Mouse (Mus musculus) heart, postnatal 0 days (tissue): ENCODE results near the gene Zfp986. TPM values are rescaled to one million over a fixed set of nuclear protein-coding genes. Genes with fewer than 3 reads are reported as not detected.
"Not testable (repeated sequence)": the region's sequence is repeated elsewhere in the genome, so short reads cannot be mapped to it uniquely, and the experiment has no call there.

ENCODE experiments used
- ATAC-seq: fragments of 200-750 bp; cut with Nextera tagmentation; 2 replicates; pipeline ENCODE4 v1.8.0; 2017; ENCODE audit warnings: low read depth, moderate number of reproducible peaks, moderate library complexity; ENCODE audit not compliant: insufficient read depth
- DNase-seq: peaks from one replicate; pipeline ENCODE4 v3.0.0-alpha.2; 2016; ENCODE audit warnings: low spot score
- H3K27ac ChIP-seq: fragments of 300-500 bp; sonication (generic); 2 replicates; pipeline ENCODE4 v1.5.1; 2014; ENCODE audit warnings: low read depth, mild to moderate bottlenecking
- H3K27me3 ChIP-seq: fragments of 300-500 bp; sonication (generic); 2 replicates; pipeline ENCODE4 v1.6.1; 2014; ENCODE audit warnings: low read length, mixed read lengths; ENCODE audit not compliant: control insufficient read depth, insufficient read depth
- H3K36me3 ChIP-seq: fragments of 300-500 bp; sonication (generic); replicated peaks from 2 replicates; pipeline ENCODE4 v1.6.1; 2014; ENCODE audit warnings: low read length, mixed read lengths; ENCODE audit not compliant: control insufficient read depth, insufficient read depth
- H3K4me1 ChIP-seq: fragments of 300-500 bp; sonication (generic); 2 replicates; pipeline ENCODE4 v1.6.1; 2014; ENCODE audit warnings: antibody characterized with exemption; ENCODE audit not compliant: control insufficient read depth, insufficient read depth
- H3K4me2 ChIP-seq: fragments of 300-500 bp; sonication (generic); 2 replicates; pipeline ENCODE4 v1.6.1; 2014; ENCODE audit warnings: low read depth, mild to moderate bottlenecking, low read length, moderate library complexity
- H3K4me3 ChIP-seq: fragments of 300-500 bp; sonication (generic); 2 replicates; pipeline ENCODE4 v1.5.1; 2014; ENCODE audit warnings: low read depth, low read length
- H3K9ac ChIP-seq: fragments of 300-500 bp; sonication (generic); replicated peaks from 2 replicates; pipeline ENCODE4 v1.6.1; 2014; ENCODE audit warnings: low read depth, low read length, mixed read lengths
- H3K9me3 ChIP-seq: fragments of 300-500 bp; sonication (generic); replicated peaks from 2 replicates; pipeline ENCODE4 v1.6.1; 2016; ENCODE audit warnings: low read length; ENCODE audit not compliant: control insufficient read depth
- WGBS: fragments of 180-500 bp; shearing (Covaris S2); extraction: QIAGEN DNeasy Blood & Tissue Kit; methylation state at CpG from one replicate; pipeline ENCODE4 v1.1.7; 2014; 5-methylcytosine and 5-hydroxymethylcytosine counted together
- polyA plus RNA-seq: library from polyadenylated mRNA; unstranded; fragments of >200 nt; fragmentation: Nextera tagmentation; extraction: Ambion mirVana; gene quantifications from 2 replicates; pipeline ENCODE4 v1.2.1, GENCODE M21; 2015
- total RNA-seq: library from RNA; depleted of rRNA; stranded (reverse); fragments of >200 nt; gene quantifications from 2 replicates; pipeline ENCODE4 v1.2.3, GENCODE M21; 2014; ENCODE audit warnings: low replicate concordance; rRNA removed

Zfp986 gene
- total RNA-seq, result not detected in 2 replicates
- polyA plus RNA-seq, result not detected in 2 replicates

DNA sequence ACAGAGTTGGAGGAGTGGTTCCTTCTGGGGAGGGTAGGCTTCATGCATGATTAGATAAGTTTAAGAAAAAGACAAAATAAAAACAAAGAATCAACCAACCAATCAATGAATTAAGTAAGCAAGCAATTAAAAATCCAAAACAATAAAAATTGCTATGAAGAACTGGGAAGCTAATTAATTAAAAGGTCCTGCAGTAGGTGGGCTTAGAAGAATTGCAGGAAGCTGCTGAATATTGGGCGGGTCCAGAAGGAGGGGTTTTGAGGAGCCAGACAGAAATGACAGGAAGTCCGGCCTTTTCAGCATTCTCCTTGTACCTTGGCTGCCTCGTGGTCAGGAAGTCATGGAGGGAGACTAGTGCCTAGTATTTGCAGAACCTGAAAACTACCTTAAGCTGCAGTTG lies at the start of gene Zfp986:
Zfp986 (plus strand) TSS at position 301 of the 400 bp plus-strand sequence.
- not testable (repeated sequence) for H3K36me3 ChIP-seq, H3K4me1 ChIP-seq, ATAC-seq, H3K27me3 ChIP-seq, DNase-seq, H3K27ac ChIP-seq, H3K4me3 ChIP-seq, H3K9ac ChIP-seq, H3K4me2 ChIP-seq, H3K9me3 ChIP-seq
- WGBS, result 55% methylated on average over 3 of the region's 3 CpGs

- H3K4me1 ChIP-seq, H3K4me3 ChIP-seq, H3K4me2 ChIP-seq, H3K36me3 ChIP-seq, H3K27ac ChIP-seq, H3K27me3 ChIP-seq, H3K9ac ChIP-seq, ATAC-seq, H3K9me3 ChIP-seq, DNase-seq: not testable (repeated sequence)
- WGBS, result no CpG with 5 or more reads among the region's 2 CpGs
Observed at GRCm38 (mm10) chr4:145819946-145820345, 48.6 kb upstream of the Zfp986 start.

GRCm38 (mm10) chr4:145825606-145826005 lies 43.0 kb upstream of the Zfp986 start:
- H3K4me2 ChIP-seq, H3K27me3 ChIP-seq, ATAC-seq, H3K9me3 ChIP-seq, H3K9ac ChIP-seq, H3K4me3 ChIP-seq, DNase-seq, H3K36me3 ChIP-seq, H3K27ac ChIP-seq, H3K4me1 ChIP-seq: not testable (repeated sequence)
- 78% methylated on average over 3 of the region's 8 CpGs for WGBS

- H3K4me1 ChIP-seq, H3K9ac ChIP-seq, H3K4me3 ChIP-seq, H3K4me2 ChIP-seq, H3K36me3 ChIP-seq, H3K27me3 ChIP-seq, H3K9me3 ChIP-seq, DNase-seq, H3K27ac ChIP-seq: not testable (repeated sequence)
- ATAC-seq, result peak; percentile 62; the same call in 1 of the 2 replicates
- 84% methylated on average over 1 of the region's 14 CpGs for WGBS
Observed at GRCm38 (mm10) chr4:145831328-145832062, 37.1 kb upstream of the Zfp986 start.

GRCm38 (mm10) chr4:145836300-145836862 lies 32.2 kb upstream of the Zfp986 start:
- H3K9ac ChIP-seq, H3K4me3 ChIP-seq, H3K9me3 ChIP-seq, H3K4me1 ChIP-seq, H3K36me3 ChIP-seq, H3K27ac ChIP-seq, H3K27me3 ChIP-seq, DNase-seq, H3K4me2 ChIP-seq: not testable (repeated sequence)
- ATAC-seq, result peak; percentile 14; the same call in 1 of the 2 replicates
- 76% methylated on average over 12 of the region's 18 CpGs for WGBS

DNA sequence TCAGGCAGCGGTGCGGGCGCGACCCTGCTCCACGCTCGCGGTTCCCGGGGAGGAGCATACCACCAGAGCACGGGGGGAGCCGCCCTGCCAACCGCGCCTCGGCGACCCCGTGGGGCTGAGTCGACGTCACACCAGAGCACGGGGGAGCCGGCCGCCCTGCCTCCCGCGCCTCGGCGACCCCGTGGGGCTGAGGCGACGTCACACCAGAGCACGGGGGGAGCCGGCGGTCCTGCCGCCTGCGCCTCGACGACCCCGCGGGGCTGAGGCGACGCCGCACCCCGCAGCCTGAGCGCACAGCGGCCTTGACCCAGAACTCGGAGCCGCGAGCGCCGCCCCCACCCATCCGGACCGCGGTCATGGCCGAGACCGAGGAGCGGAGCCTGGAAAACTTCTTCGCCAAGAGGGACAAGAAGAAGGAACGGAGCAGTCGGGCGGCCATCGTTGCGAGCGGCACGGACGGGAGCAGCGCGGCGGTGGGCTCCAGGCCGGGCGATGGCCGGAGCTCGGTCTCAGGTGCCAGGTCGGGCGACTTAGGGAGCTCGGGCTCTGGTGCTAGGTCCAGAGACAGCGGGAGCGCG lies 31.6 kb upstream of the Zfp986 start:
- H3K9ac ChIP-seq, DNase-seq, H3K36me3 ChIP-seq, H3K4me2 ChIP-seq, H3K4me1 ChIP-seq, H3K4me3 ChIP-seq, H3K27me3 ChIP-seq, H3K27ac ChIP-seq, H3K9me3 ChIP-seq: not testable (repeated sequence)
- peak; percentile 68 for ATAC-seq
- 52% methylated on average over 47 of the region's 75 CpGs for WGBS

- H3K9me3 ChIP-seq, H3K4me1 ChIP-seq, H3K27ac ChIP-seq, DNase-seq, ATAC-seq, H3K4me3 ChIP-seq, H3K4me2 ChIP-seq, H3K36me3 ChIP-seq, H3K27me3 ChIP-seq, H3K9ac ChIP-seq: not testable (repeated sequence)
Observed at GRCm38 (mm10) chr4:145846793-145847192, 21.8 kb upstream of the Zfp986 start.

DNA sequence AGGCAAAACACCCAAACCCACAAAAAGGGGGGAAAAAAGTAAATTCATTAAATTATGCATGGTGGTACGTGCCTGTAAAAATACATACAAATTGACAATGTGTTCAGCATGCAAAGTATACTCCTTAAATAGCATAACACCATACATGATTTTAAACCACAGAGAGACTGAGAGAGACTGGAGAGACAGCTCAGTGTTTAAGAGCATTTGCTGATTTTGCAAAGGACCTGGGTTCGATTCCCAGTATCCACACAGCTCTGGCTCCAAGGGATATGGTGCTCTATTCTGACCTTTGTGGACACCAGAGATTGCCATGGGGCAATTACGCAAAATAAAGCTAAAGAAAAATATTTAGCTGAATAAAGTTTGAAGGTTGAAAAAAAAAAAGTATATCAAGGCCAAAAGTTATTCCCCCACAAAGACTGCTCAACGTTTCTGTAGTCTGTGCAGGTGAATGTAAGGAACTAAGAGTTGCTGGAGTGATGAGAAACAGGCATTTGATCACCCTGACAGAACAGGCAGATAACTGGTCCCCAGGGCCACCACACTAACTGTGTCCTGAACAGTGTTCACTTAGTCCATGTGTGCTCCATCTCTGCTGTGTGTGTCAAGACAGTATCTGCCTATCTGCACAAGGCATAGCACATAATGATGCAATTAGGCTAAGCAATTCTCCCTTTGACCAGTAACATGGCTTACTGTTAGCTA lies 20.3 kb upstream of the Zfp986 start:
- ATAC-seq, result 0 out of 2 replicates have a peak, but pooled peaks have one; percentile 12
- 56% methylated on average over 3 of the region's 4 CpGs for WGBS
- not testable (repeated sequence) for H3K27ac ChIP-seq, H3K36me3 ChIP-seq, H3K9ac ChIP-seq, DNase-seq, H3K4me1 ChIP-seq, H3K27me3 ChIP-seq, H3K9me3 ChIP-seq, H3K4me3 ChIP-seq, H3K4me2 ChIP-seq
